Mouse (Mus musculus) testis, adult 2 months (tissue): Measurements from ENCODE around the gene Tdrd5. TPM values are rescaled to one million over a fixed set of nuclear protein-coding genes. Genes with fewer than 3 reads are reported as not detected.

Experiments used
- H3K27ac ChIP-seq: fragments of 200-500 bp; 2 replicates; pipeline ENCODE4 v1.5.1; 2012; ENCODE audit warnings: low read depth, low read length; ENCODE audit not compliant: control insufficient read depth, insufficient read depth
- H3K27me3 ChIP-seq: fragments of 200-500 bp; 2 replicates; pipeline ENCODE4 v1.6.1; 2012; ENCODE audit warnings: mild to moderate bottlenecking, low read length, moderate library complexity; ENCODE audit not compliant: control insufficient read depth, insufficient read depth
- H3K36me3 ChIP-seq: fragments of 200-500 bp; 2 replicates; pipeline ENCODE4 v1.6.1; 2012; ENCODE audit warnings: mild to moderate bottlenecking, low read length; ENCODE audit not compliant: control insufficient read depth, insufficient read depth
- H3K4me1 ChIP-seq: fragments of 200-500 bp; 2 replicates; pipeline ENCODE4 v1.6.1; 2012; ENCODE audit warnings: low read length; ENCODE audit not compliant: control insufficient read depth, insufficient read depth
- H3K4me3 ChIP-seq: fragments of 200-500 bp; 2 replicates; pipeline ENCODE4 v1.5.1; 2012; ENCODE audit warnings: low read depth, mild to moderate bottlenecking, low read length, moderate library complexity, mixed read lengths; ENCODE audit not compliant: control insufficient read depth
- CTCF ChIP-seq: fragments of 200-500 bp; IDR thresholded peaks from 2 replicates; pipeline ENCODE4 v1.5.1; 2012; ENCODE audit warnings: low read depth, mild to moderate bottlenecking, inconsistent platforms, low read length, moderate library complexity; ENCODE audit not compliant: control insufficient read depth, insufficient read depth, insufficient replicate concordance
- POLR2A ChIP-seq: fragments of 200-500 bp; IDR thresholded peaks from 2 replicates; pipeline ENCODE4 v1.6.1; 2012; ENCODE audit warnings: low read depth, mild to moderate bottlenecking, inconsistent platforms, low read length, moderate library complexity; ENCODE audit not compliant: control insufficient read depth
- polyA plus RNA-seq: library from polyadenylated mRNA; depleted of rRNA; stranded (reverse); fragments of >200 nt; gene quantifications from 2 replicates; pipeline ENCODE4 v1.2.3, GENCODE M21; 2012; rRNA removed

Tdrd5 gene
- polyA plus RNA-seq, 1 experiment = 26.3 TPM

GRCm38 (mm10) chr1:156217393-156217792 lies 86.1 kb downstream of the Tdrd5 start:
- no peak for TF ChIP-seq CTCF
- no peak for TF ChIP-seq POLR2A
- H3K4me1 ChIP-seq = no peaks in the 10 kb centered on the region; the same call in 1 of the 2 replicates
- H3K27ac ChIP-seq = no peak overlapping the region
- no peaks in the 10 kb centered on the region for H3K27me3 ChIP-seq
- no peak overlapping the region for H3K4me3 ChIP-seq
- no peaks in the 10 kb centered on the region for H3K36me3 ChIP-seq

GRCm38 (mm10) chr1:156216249-156216648 lies 87.2 kb downstream of the Tdrd5 start:
- Histone ChIP-seq H3K4me3 (no peak overlapping the region), H3K27me3 (no peaks in the 10 kb centered on the region), H3K4me1 (no peaks in the 10 kb centered on the region; the same call in 1 of the 2 replicates), H3K27ac (no peak overlapping the region), H3K36me3 (no peaks in the 10 kb centered on the region)
- TF ChIP-seq POLR2A (no peak), CTCF (no peak)

DNA sequence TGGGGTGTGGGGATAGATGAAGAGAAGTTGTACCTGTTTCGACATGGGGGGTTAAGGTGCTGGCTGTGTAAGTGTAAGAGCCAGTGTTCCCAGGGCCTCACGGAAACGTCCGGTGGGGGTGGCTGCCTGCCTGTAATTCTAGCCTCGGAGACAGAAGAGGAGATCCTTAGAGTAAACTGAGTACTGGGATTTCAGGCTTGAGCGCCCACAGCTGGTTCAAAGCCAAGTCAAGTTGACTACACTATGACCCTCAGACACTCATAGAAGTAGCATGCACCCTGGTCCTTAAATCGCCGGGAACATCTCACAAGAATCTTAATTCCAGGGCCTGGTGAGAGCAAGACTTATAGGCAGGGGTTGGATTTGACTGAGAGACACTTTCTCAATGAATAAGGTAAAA lies 88.8 kb downstream of the Tdrd5 start:
- TF ChIP-seq POLR2A = no peak
- TF ChIP-seq CTCF = no peak
- no peak overlapping the region for H3K27ac ChIP-seq
- no peaks in the 10 kb centered on the region; the same call in 1 of the 2 replicates for H3K4me1 ChIP-seq
- H3K27me3 ChIP-seq = no peaks in the 10 kb centered on the region
- H3K36me3 ChIP-seq = no peaks in the 10 kb centered on the region
- no peak overlapping the region for H3K4me3 ChIP-seq

- H3K4me3 ChIP-seq = no peak overlapping the region
- no peak for TF ChIP-seq POLR2A
- TF ChIP-seq CTCF = no peak
- no peaks in the 10 kb centered on the region for H3K36me3 ChIP-seq
- H3K27me3 ChIP-seq = no peaks in the 10 kb centered on the region
- H3K4me1 ChIP-seq = no peaks in the 10 kb centered on the region; the same call in 1 of the 2 replicates
- H3K27ac ChIP-seq = no peak overlapping the region
Measured at GRCm38 (mm10) chr1:156212923-156213322, 90.5 kb downstream of the Tdrd5 start.

- Histone ChIP-seq H3K27ac (no peak overlapping the region), H3K27me3 (no peaks in the 10 kb centered on the region), H3K36me3 (no peaks in the 10 kb centered on the region), H3K4me3 (no peak overlapping the region), H3K4me1 (no peaks in the 10 kb centered on the region)
- TF ChIP-seq CTCF (no peak), POLR2A (no peak)
Measured at GRCm38 (mm10) chr1:156211809-156212317, 91.6 kb downstream of the Tdrd5 start.

Other genes with a start within 250 kb of the Tdrd5 start
- 0.02 and 0.07 TPM in 2 replicates for gene Fam163a, start 98.6 kb downstream of the Tdrd5 start, polyA plus RNA-seq
- gene Nphs2, start 7.1 kb upstream of the Tdrd5 start, polyA plus RNA-seq = 0.21 and 0.23 TPM in 2 replicates
- 6.9 and 7.6 TPM in 2 replicates for gene Gm2000, start 62.4 kb upstream of the Tdrd5 start, polyA plus RNA-seq
- 151 and 198 TPM in 2 replicates for gene Axdnd1, start 117.5 kb upstream of the Tdrd5 start, polyA plus RNA-seq
- 32.4 and 34.4 TPM in 2 replicates for gene Soat1, start 170.7 kb upstream of the Tdrd5 start, polyA plus RNA-seq
- 4.0 and 4.3 TPM in 2 replicates for gene Gm10031, start 220.3 kb upstream of the Tdrd5 start, polyA plus RNA-seq